Mouse (Mus musculus): ENCODE measurements around the gene Kcp. TPM values are rescaled to one million over a fixed set of nuclear protein-coding genes. Genes with fewer than 3 reads are reported as not detected.
A peak's percentile ranks its signal among the peaks of the same experiment; 100 is the strongest.

Kcp gene
- total RNA-seq, 2 experiments from 2014 or later = 2.6 to 3.1 TPM

DNA sequence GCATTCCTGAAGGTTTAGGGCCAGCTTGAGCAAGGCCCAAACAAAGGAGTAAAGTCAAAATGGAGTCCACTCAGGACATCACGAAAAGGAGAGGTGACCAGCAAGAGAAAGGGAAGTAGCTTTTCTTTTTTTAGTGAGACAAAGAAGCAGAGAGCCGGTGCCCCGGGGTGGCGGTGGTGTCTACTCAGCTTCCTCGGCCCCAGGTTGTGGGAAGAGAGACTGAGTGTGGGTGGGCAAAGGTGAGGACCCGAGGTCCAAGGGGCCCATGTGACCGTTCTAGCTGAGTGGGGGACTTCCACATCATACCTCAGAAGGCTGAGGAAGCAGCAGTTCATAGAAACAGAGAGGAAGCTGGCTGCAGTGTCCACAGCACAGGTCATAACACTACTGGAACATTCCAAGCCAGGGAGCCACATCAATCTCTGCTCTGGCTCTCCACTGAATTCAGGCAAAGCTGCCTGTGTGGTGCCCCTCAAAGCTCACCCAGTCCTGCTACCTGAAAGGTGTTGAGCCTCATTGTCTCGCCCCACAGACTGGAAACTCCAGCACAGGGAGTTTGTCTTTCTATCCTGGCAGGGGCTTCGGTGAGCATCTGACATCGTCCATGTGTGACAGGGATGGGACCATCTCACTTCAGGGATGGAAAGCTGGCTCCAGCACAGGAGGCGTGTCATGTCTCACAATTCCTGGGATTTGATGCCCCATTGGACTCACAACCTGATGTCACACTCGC lies 15.7 kb upstream of the Kcp start:
- peak in 1 of 2 experiments; percentile 13 for DNase-seq

DNA sequence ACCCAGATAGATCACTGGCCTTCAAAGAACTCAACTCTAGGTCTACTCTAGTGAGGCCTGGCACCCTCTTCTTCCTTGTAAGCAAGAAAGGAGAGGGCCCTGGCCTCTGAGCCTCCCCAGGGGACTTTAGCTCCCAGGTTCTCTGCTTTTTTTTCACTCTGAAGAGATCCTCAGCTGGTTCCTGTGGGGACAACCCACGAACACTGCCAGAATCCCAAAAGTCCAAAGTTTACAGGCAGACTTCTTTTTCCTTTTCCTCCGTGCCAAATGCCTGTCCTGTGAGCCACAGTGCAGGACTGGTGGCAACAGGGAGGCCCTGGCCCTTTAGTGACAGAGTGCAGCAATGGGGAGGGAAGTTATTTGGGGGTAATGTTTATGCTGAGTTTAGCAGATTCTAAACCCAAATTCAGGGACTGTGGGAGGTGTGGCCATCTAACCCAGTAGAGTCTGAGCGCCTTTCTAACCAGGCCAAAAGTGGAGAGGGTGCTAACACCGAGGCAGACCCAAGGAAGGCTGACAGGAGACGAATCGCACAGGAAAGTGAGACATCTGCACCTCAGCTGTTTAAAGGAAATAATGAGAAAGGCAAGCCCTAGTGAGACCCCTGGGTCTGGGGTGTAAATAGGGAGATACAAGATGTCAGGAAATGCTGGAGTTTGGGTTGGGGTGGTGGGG lies 15.0 kb upstream of the Kcp start:
- DNase-seq = peak in 1 of 2 experiments; percentile 9

DNA sequence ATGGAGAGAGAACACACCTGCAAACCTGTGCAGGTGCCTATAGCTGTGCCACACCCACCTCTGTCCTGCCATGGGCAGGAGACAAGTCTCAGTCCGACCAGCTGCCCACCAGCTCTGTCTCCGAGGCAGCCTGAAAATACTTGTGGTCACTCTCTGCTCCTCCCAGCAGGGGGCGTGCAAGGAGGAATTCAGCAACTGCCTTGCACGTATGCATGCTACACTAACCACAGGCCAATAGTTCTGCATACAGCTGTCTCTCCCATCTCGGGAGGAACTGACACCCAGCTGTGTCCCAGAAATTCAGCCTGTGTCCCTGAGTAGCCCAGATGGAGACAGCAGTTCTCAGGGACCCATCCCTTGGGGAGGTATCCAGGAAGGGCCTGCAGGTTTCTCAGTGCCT lies 9.4 kb upstream of the Kcp start:
- peak; percentile 75 to 86 for DNase-seq

DNA sequence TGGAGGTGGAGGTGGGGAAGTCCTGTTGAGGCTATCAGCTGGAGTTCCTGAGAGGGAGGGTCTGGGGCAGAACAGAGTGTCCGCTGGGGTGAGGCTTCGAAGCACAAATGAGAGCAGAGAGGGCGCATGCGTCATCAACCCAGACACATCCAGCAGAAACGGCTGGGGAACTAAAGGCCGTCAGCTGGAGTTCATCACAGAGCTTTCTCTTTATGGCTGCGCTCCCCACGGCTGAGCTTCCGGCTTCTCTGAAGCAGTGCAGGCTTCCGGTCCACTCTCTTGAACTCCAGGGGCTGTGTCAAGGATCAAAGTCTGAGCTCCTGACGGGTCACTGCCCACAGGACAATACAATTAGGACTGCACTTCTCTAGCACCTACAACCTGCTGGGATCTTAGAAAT lies 5.5 kb upstream of the Kcp start:
- DNase-seq = peak; percentile 64 to 70

DNA sequence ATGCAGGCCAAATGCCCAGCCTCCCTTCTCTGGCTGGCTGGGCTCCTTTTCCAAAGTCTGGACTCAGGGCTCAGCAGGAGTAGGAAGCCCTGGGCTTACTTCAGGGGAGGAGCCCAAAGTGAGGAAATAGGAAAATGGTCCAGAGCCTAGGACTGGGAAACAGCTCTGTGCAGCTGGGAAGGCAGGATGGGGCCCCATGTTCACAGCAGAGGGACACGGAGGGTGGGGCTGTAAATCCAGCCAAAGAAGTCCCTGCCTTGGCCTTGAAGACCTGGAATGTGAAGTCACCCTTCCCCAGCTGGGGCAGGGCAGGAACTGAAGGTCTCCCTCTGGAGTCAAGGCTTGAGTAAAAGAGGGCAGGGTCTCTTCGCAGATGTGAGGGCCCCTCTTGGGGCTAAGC lies 1.3 kb upstream of the Kcp start:
- peak in 1 of 2 experiments; percentile 71 for DNase-seq

DNA sequence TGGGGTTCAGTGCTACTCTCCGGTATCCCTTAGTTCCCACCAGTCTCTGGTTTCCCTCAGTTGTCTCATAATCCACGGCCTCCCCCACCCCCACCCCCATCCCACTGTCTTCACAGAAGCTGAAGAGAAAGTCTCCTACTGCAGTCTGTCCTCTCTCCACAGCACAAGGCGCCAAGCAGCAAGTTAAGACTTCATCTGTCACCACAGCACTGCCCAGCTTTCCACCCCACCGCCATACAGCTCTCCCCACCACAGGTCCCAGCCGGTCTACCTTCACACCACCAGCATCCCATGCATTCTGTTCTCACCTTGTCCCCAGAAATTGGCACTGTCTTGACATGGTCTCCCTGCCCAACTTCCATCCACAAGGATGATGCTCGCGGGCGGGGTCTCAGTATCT lies 918 bp downstream of the Kcp start:
- DNase-seq = no peak

DNA sequence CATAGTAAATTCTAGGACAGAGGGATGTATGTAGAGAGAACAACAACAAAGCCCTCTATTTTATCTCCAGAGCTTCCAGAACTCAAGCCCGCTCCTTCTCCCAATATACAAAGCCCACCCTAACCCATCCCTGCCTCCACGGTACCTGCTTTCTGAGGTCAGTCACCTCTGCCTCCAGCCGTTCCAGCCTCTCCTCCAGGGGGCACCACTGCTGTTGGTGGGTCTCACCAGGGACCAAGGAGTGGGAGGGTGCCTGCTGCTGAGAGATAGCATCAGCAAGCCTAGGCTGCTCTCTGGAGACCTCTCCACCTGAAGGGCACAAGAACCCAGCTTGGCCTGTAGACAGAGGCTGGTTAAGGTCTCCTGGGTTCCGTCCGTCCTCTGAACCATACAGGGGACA lies 2.3 kb downstream of the Kcp start:
- DNase-seq = no peak

DNA sequence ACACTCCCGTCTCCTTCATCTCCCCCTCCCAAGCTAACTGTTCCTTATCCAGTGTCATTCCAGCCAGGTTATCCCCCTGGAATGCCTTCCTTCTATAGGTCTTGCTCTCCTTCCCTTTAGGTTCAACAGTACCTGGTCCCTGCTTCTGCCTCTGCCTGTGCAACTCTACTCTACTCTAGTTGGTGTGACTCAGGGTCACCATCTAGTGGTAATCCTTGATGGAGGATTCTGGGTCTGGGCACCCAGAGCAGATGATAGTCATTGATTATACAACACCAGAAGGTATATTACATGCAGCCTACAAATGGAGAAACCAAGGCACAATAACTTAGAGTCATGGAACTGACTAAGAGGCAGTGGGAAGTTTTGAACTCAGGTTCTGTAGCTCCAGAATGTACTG lies 6.2 kb downstream of the Kcp start:
- DNase-seq = no peak

DNA sequence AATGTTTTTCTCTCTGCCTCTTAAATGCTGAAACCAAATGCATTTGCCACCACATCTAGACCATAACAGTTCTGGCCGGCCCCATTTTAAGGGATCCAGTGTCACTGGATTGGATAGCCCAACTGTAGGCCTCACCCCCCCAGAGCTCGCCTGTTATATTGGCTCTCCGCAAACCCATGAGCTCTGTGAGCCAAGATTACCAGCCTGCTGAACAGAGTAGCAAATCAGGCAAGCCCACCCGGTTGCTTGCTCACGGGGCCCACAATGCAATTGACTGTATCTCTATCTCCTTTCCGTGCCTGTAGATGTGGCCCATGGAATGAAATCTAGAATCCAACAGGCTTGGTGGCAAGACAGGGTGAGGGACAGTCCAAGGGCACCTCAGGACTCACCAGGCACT lies 6.9 kb downstream of the Kcp start:
- no peak for DNase-seq

DNA sequence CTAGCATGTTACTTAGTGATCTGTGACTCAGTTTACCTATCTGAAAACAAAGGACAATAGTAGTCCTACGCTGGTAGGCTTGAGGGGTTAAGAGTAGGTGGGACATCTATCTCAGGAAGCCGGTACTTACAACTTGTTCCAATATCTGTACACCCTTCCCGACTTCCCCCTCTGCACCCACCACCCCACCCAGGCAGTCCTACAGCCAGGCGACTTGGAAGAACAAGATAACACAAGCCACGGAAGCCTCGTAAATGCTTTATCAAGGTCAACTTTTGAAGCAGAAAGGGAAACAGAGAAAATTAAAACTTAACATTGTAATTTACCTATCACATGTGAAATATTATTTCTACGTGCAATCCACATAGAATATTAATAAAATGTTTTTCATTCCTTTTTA lies 7.6 kb downstream of the Kcp start:
- DNase-seq = no peak

DNA sequence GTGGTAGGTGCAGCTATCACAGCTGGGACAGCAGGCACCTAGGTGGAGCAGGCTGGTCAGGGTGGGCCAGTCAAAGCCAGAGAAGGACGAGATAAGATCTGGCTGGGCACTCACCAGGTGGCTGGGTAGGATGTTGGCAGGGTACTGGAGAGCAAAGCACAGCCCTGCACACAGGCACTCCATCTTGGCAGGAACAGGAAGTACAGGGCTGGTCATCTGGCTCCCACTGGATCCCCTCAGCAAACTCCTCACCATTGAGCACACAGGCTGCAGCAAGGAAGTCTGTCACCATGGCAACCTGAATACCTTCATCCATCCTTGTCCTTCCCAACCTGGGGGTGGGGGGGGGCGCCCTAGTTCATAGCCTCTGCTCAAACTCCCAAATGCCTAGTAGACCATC lies 10.0 kb downstream of the Kcp start:
- no peak for DNase-seq

DNA sequence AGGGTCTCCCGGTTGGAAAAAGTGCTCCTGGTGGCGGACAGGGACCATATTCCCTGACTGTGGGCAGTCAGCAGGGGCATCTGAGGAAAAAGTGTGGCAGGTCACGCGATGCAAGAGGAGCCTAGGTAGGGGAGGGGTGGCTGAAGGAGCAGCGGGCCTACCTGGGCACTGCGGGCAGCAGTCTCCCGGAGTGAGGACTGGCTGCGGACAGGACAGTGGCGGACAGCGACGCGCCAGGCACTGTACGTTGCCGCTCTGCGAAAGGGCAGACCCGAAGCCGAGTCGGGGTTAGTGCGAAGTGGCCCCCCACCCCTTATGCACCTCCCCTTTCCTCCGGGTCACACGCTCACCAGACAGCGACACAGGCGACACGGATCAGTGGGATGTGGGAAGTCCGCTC lies 11.5 kb downstream of the Kcp start:
- no peak for DNase-seq

DNA sequence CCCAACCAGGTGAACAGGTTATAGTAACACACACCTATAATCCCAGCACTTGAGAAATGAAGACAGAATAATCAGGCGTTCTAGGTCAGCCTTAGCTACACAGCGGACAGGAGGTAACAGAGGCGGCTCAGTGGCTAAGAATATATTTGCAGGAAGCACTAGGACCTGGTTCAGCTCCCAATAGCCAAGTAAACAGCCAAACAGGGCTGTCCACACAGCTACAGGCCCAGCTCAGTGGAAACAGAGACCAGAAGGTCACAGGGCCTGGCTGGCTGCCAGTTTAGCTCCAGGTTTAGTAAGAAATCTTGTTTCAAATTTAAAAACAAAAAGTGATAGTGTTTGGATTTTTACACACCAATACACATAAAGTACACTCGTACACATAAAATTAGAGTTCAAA lies 13.7 kb downstream of the Kcp start:
- no peak for DNase-seq

DNA sequence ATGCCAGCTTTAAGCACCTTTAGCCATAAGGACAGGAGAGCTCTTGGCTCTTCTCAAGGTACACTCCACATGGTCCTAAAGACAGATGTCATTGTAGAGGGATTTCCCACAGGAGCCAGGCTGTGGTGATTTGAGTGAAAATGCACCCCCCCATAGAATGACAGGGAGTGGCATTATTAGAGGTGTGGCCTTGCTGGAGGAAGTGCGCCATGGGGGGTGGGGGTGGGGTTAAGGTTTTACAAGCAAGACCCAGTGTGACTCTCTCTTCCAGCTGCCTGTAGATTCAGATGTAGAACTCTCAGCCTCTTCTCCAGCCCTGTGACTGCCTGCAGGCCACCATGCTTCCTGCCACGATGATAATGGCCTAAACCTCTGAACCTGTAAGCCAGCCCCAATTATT lies 21.8 kb downstream of the Kcp start:
- DNase-seq = no peak

DNA sequence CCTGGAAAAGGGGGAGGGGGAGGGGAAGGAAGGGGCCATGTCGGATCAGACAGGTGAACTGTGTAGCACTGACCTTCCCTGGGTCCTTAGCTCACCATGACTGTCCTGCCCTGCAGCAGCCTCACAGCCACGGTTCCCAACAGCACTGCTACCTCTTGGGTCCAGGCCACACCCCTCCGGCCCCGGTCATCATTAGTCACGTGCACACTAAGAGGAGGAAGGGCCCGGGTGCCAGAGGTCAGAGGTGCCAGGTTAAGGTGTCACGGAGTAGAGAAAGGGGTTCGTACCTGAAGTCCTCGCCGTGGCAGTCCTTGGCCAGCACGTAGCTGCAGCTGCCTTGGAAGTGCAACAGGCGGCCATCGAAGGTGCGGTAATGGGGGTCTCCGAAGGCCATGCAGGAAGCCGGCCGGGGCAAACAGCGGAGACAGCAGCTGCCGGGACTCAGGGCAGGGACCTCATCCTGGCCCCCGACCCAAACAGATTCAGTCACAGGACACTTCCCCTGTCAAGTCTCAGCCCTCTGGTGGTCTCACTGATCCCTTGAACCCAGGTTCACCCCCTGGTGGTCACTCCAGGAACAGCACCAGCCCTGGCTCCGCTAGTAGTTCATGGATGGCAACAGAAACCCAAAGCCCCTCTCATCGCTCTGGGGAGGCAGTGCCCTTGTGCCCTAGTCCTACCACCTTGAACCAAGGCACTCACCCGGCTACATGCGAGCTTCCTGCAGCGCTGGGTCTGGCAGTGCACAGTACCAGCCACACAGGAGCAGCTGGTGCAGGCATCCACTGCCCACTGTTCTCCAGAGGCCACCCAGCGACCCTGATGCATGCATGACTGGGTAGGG lies 22.8 kb downstream of the Kcp start:
- DNase-seq = peak; percentile 39 to 84

DNA sequence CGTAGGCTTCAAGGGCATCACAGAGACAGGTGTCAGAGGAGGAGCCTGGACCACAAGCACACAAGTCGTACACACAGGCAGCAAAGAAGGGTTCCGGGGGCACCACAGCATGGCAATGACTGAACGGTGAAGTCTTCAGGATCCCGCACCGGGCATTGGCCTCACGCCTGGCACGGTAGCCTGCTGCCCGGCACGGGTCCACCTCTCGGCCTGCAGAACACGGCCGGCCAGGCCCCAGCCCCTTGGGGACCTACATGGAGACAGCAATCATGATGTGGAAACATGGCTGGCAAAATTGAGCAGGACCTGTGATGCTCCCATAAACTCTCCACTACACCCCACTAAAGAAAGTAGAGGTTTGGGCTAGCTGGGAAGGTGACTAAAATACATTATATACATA lies 25.1 kb downstream of the Kcp start:
- DNase-seq = no peak

DNA sequence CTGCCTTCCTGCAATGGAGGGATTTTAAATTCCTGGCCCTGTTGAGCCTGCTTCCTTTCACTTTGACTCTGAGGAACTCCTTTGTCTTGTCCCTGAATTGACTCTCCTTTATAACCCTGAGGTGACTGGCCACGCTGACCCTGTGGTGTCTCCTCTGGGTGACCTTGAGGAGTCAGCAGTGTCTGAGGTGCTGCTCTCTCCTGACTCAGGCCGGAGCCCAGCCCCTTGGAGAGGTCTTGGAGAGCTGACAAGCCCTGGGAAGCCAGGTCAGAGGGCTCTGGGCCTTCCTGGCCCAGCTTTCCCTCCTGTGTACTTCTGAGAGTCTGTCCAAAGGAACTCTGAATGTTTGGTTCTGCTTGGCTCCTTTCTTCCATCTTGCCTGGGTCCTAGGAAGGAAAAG lies 33.0 kb downstream of the Kcp start:
- DNase-seq = no peak

DNA sequence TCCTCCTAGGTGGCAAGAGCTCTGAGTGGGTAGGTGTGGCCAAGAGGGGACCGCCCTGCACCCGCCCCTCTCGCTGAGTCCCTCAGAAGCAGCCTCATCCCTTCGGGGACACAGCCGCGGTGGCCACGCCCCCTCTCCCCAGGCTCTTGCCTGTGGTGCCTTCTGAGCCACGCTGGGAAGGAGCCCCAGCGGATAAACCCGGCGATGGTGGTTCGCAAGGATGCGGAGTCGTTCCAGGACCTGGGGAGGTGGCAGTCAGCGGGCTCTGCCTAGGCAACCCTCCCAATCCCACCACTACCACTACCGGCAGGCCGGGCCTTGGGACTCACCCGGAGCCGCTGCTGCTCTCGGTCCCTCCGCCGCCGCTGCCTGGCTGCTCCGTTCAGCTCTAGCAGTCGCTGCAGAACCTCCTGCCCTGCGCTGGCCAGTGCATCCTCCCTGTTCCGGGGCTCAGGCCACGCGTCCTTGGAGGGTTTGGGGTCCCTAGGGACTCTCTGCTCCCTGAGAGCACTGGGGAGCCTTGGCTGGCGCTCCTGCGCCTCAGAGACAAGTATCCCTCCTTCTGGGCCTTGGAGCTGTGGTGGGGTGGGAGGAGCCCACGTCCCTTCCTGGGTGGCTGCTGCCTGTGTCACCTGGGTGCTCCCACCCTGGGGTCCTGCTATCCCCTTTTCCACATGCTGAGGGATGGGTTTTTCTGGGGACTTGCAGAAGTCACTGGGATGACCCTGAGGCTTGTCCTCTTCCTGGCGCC lies 33.6 kb downstream of the Kcp start:
- DNase-seq = peak; percentile 72 to 81

DNA sequence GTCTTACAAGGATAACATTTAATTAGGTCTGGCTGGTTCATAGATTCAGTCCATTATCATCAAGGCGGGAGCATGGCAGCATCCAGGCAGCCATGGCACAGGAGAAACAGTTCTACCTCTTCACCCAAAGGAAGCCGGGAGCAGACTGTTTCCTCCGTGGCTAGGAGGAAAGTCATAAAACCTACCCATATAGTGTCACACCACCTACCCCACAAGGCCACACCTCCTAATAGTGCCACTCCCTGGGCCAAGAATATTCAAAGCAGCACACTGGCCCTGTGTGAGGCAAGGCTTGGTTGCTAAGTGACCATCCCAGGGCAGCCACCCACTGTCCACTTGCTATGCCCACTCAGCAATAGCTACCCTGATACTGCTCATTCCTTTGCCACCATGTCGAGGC lies 36.6 kb downstream of the Kcp start, which contains the start of gene Atp6v1fnb:
Gene Atp6v1fnb (plus strand): TSS at position 301 of the 400 bp plus-strand sequence.
- no peak for DNase-seq

DNA sequence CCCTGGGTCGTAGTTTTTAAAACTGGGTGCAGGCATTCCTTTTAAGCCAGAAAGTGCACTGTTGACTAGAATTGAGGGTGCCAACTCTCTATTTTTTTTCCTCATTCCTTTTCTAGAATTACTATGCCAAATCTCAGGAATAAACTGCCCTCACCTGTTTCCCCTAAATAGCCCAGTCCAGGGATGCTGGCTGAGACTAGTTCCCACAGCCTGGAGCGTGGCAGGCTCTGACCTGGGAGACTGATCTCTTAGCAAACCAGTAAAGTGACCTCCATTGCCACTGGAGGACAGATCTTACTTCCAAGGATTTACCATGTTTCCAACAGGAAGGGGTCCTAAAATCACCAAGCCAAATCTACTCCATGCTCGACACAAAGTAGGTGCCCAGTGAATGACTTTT lies 38.9 kb downstream of the Kcp start:
- no peak for DNase-seq

DNA sequence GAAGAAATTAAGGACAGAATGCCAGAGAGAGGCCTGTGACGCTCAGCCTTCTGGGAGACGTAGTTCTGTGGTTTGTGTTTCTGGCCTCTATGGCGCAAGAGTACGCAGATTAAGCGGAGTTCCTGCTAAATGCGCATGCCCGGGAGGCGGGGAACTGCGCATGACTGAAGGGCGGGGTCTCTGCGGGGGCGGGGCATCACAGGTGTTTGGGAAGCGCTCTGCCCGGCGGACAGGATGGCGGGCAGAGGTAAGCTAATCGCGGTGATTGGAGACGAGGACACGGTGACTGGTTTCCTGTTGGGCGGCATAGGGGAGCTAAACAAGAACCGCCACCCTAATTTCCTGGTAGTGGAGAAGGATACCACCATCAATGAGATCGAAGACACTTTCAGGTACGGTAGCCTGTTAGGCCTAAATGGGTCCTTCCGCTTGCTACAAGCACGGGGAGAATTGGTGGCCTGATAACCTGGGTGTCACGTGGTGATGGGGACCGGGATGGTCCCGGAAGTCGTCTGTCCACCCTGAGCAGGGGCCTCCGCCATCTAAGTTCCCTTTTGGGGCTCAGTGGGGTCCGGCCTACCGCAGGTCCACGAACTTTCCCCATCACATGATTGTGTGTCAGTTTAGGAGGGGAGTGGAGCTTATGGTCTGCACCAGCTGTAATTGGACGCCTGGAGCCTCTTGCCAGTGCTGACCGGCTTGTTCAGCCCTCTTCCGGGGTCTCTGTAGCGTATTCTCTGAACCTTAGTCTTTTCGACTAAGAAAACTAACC lies 40.0 kb downstream of the Kcp start, which contains the start of gene Atp6v1f:
Gene Atp6v1f (plus strand): TSS at position 136 of the 772 bp plus-strand sequence.
- DNase-seq = peak; percentile 93 to 95
